Mouse (Mus musculus): ENCODE results near the gene Mon2. TPM values are rescaled to one million over a fixed set of nuclear protein-coding genes. Genes with fewer than 3 reads are reported as not detected.
"Not testable (repeated sequence)": the region's sequence is repeated elsewhere in the genome, so short reads cannot be mapped to it uniquely, and the experiment has no call there.

Mon2 gene
- total RNA-seq, 2 experiments from 2014 or later = 76.7 to 78.5 TPM

- intact Hi-C loops (cut with DNase I) = loop anchor here (5.0 to 10.0 kb wide), 3 partner anchors 52 to 309 kb away; partner anchors contain the start of gene Ppm1h
These were observed 92.5 kb downstream of the Mon2 start for GRCm38 (mm10) chr10:122983579-122984530.

GRCm38 (mm10) chr10:122982909-122983578 is 93.3 kb downstream of the Mon2 start:
- peak in 1 of 2 experiments; percentile 37 for DNase-seq (ENCODE audit: extremely low spot score in 1 of 2, low spot score in 2 of 2)
- intact Hi-C loops (cut with DNase I) = loop anchor here (5.0 to 10.0 kb wide), 3 partner anchors 51 to 308 kb away; partner anchors contain the start of gene Ppm1h

More at GRCm38 (mm10) chr10:122983579-122984530, 92.5 kb downstream of the Mon2 start:
- DNase-seq (ENCODE audit: extremely low spot score in 1 of 2, low spot score in 2 of 2) = no peak

- no peak for DNase-seq (ENCODE audit: extremely low spot score in 1 of 2, low spot score in 2 of 2)
- intact Hi-C loops (cut with DNase I) = loop anchor here (5.0 to 10.0 kb wide), 3 partner anchors 48 to 305 kb away; partner anchors contain the start of gene Ppm1h
These were observed 96.2 kb downstream of the Mon2 start for GRCm38 (mm10) chr10:122980123-122980522.

- DNase-seq (ENCODE audit: extremely low spot score in 1 of 2, low spot score in 2 of 2) = no peak
- intact Hi-C loops (cut with DNase I) = no loop called here
These were observed 96.9 kb downstream of the Mon2 start for GRCm38 (mm10) chr10:122979356-122979755.

GRCm38 (mm10) chr10:122976038-122976437 is 100.3 kb downstream of the Mon2 start:
- intact Hi-C loops (cut with DNase I) = no loop called here
- no peak for DNase-seq (ENCODE audit: extremely low spot score in 1 of 2, low spot score in 2 of 2)

GRCm38 (mm10) chr10:122973241-122973640 is 103.1 kb downstream of the Mon2 start:
- no peak for DNase-seq (ENCODE audit: extremely low spot score in 1 of 2, low spot score in 2 of 2)
- intact Hi-C loops (cut with DNase I) = no loop called here

- intact Hi-C loops (cut with DNase I) = no loop called here
These were observed 106.1 kb downstream of the Mon2 start for GRCm38 (mm10) chr10:122970188-122970587.

GRCm38 (mm10) chr10:122966421-122966820 is 109.9 kb downstream of the Mon2 start:
- no peak for DNase-seq (ENCODE audit: extremely low spot score in 1 of 2, low spot score in 2 of 2)
- intact Hi-C loops (cut with DNase I) = no loop called here

More at GRCm38 (mm10) chr10:122970188-122970587, 106.1 kb downstream of the Mon2 start:
- no peak for DNase-seq (ENCODE audit: extremely low spot score in 1 of 2, low spot score in 2 of 2)

GRCm38 (mm10) chr10:122965650-122966049 is 110.7 kb downstream of the Mon2 start:
- intact Hi-C loops (cut with DNase I); DNase-seq (ENCODE audit: extremely low spot score in 1 of 2, low spot score in 2 of 2): not testable (repeated sequence)

- no peak for DNase-seq (ENCODE audit: extremely low spot score in 1 of 2, low spot score in 2 of 2)
- intact Hi-C loops (cut with DNase I) = no loop called here
These were observed 112.1 kb downstream of the Mon2 start for GRCm38 (mm10) chr10:122964241-122964636.

- peak; percentile 34 to 58 for DNase-seq (ENCODE audit: extremely low spot score in 1 of 2, low spot score in 2 of 2)
- intact Hi-C loops (cut with DNase I) = no loop called here
These were observed 112.7 kb downstream of the Mon2 start for GRCm38 (mm10) chr10:122963463-122964240.

GRCm38 (mm10) chr10:122962651-122963050 is 113.7 kb downstream of the Mon2 start:
- no peak for DNase-seq (ENCODE audit: extremely low spot score in 1 of 2, low spot score in 2 of 2)
- intact Hi-C loops (cut with DNase I) = no loop called here

GRCm38 (mm10) chr10:122961494-122961893 is 114.8 kb downstream of the Mon2 start:
- intact Hi-C loops (cut with DNase I) = no loop called here

GRCm38 (mm10) chr10:122960738-122961137 is 115.6 kb downstream of the Mon2 start:
- DNase-seq (ENCODE audit: extremely low spot score in 1 of 2, low spot score in 2 of 2) = peak in 1 of 2 experiments; percentile 29
- intact Hi-C loops (cut with DNase I) = no loop called here

More at GRCm38 (mm10) chr10:122961494-122961893, 114.8 kb downstream of the Mon2 start:
- DNase-seq (ENCODE audit: extremely low spot score in 1 of 2, low spot score in 2 of 2) = peak in 1 of 2 experiments; percentile 33

GRCm38 (mm10) chr10:122960216-122960615 is 116.1 kb downstream of the Mon2 start:
- intact Hi-C loops (cut with DNase I) = no loop called here
- peak in 1 of 2 experiments; percentile 40 for DNase-seq (ENCODE audit: extremely low spot score in 1 of 2, low spot score in 2 of 2)

GRCm38 (mm10) chr10:122958699-122959098 is 117.6 kb downstream of the Mon2 start:
- DNase-seq (ENCODE audit: extremely low spot score in 1 of 2, low spot score in 2 of 2) = no peak
- intact Hi-C loops (cut with DNase I) = no loop called here

- no peak for DNase-seq (ENCODE audit: extremely low spot score in 1 of 2, low spot score in 2 of 2)
- intact Hi-C loops (cut with DNase I) = no loop called here
These were observed 118.4 kb downstream of the Mon2 start for GRCm38 (mm10) chr10:122957918-122958317.

- no peak for DNase-seq (ENCODE audit: extremely low spot score in 1 of 2, low spot score in 2 of 2)
- intact Hi-C loops (cut with DNase I) = no loop called here
These were observed 122.7 kb downstream of the Mon2 start for GRCm38 (mm10) chr10:122953576-122953975.

- intact Hi-C loops (cut with DNase I) = no loop called here
- no peak for DNase-seq (ENCODE audit: extremely low spot score in 1 of 2, low spot score in 2 of 2)
These were observed 125.3 kb downstream of the Mon2 start for GRCm38 (mm10) chr10:122950966-122951365.

Measured in left cerebral cortex, postnatal 10 days (tissue).